Mouse (Mus musculus) lung, adult 2 months (tissue): ENCODE data around the gene Slc7a4.

Source experiments
- CTCF ChIP-seq: fragments of 200-500 bp; IDR thresholded peaks from 2 replicates; pipeline ENCODE4 v1.5.1; 2011; ENCODE audit warnings: mild to moderate bottlenecking, low read length, control low read depth; ENCODE audit not compliant: insufficient read depth
- POLR2A ChIP-seq: fragments of 200-500 bp; IDR thresholded peaks from 2 replicates; pipeline ENCODE4 v1.6.1; 2011; ENCODE audit warnings: low read depth, mild to moderate bottlenecking, control low read depth, low read length, borderline replicate concordance; ENCODE audit errors: extremely low read depth

DNA sequence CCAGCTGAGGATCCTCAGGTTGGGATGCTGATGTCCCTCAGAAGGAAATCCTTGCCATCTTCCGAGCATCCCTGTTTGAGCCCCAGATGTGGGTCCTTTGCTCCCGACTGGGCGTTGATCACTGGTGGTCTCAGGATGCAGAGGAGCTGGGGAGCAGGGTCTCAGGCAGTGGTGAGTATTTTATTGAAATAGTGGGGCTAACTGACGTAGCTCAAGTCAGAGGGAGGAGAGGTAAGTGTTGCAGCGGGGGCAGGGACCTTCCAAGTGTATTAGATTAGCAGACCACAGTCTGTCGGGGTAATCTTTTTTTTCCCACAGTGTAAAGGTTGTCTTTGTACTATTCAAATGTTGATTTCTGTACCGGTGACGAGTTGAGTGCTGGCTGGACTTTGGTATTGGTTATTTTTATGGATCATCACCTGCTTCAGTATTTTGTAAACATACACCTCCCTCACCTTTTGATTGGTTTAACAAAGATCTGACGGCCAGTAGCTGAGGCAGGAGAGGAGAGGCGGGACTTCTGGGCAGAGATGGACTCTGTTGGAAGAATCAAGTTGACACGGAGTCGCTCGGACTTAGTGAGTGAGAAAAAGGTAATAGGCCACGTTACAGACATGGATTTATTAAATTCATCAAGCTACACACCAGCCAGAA is 50.2 kb downstream of the Slc7a4 start:
- TF ChIP-seq POLR2A (no peak), CTCF (no peak)
